Mouse (Mus musculus) heart, adult 2 months (tissue): Measurements from ENCODE around the gene Ptprm. TPM values are rescaled to one million over a fixed set of nuclear protein-coding genes. Genes with fewer than 3 reads are reported as not detected.

ENCODE experiments used
- DNase-seq, 2 experiments: peaks; one replicate each; pipeline ENCODE4 v3.0.0; 2021
- H3K27ac ChIP-seq: fragments of 200-600 bp; 2 replicates; pipeline ENCODE4 v1.8.1; 2022
- H3K27me3 ChIP-seq: fragments of 200-500 bp; 2 replicates; pipeline ENCODE4 v1.6.1; 2012; ENCODE audit warnings: mild to moderate bottlenecking, low read length, inconsistent platforms, mixed read lengths; ENCODE audit not compliant: control insufficient read depth, insufficient read depth
- H3K36me3 ChIP-seq: fragments of 200-500 bp; 2 replicates; pipeline ENCODE4 v1.6.1; 2012; ENCODE audit warnings: low read length, inconsistent platforms; ENCODE audit not compliant: control insufficient read depth, insufficient read depth
- H3K4me1 ChIP-seq: fragments of 200-500 bp; 2 replicates; pipeline ENCODE4 v1.6.1; 2011; ENCODE audit warnings: low read length; ENCODE audit not compliant: control insufficient read depth, insufficient read depth
- H3K4me3 ChIP-seq: fragments of 200-600 bp; 2 replicates; pipeline ENCODE4 v1.8.1; 2022
- H3K79me2 ChIP-seq: fragments of 200-500 bp; replicated peaks from 2 replicates; pipeline ENCODE4 v1.6.1; 2012; ENCODE audit warnings: mild to moderate bottlenecking, inconsistent platforms, low read length, moderate library complexity, mixed read lengths; ENCODE audit not compliant: control insufficient read depth, insufficient read depth
- H3K9ac ChIP-seq: fragments of 200-500 bp; 2 replicates; pipeline ENCODE4 v1.6.1; 2012; ENCODE audit warnings: low read depth, mild to moderate bottlenecking, control low read depth, inconsistent platforms, low read length, mixed read lengths
- CTCF ChIP-seq: fragments of 200-600 bp; IDR thresholded peaks from 2 replicates; pipeline ENCODE4 v1.8.1; 2022; ENCODE audit warnings: antibody characterized with exemption, mild to moderate bottlenecking, moderate library complexity
- EP300 ChIP-seq: fragments of 200-500 bp; IDR thresholded peaks from 2 replicates; pipeline ENCODE4 v1.6.1; 2011; ENCODE audit warnings: low read depth, low read length, control low read depth; ENCODE audit not compliant: insufficient read depth
- POLR2A ChIP-seq: fragments of 200-500 bp; IDR thresholded peaks from 2 replicates; pipeline ENCODE4 v1.6.1; 2011; ENCODE audit warnings: mild to moderate bottlenecking, low read depth, low read length, control low read depth; ENCODE audit not compliant: insufficient read depth
- WGBS: fragments of 180-500 bp; shearing (Covaris S2); methylation state at CpG from one replicate; pipeline ENCODE4 v1.1.7; 2018; 5-methylcytosine and 5-hydroxymethylcytosine counted together
- intact Hi-C: fragments of 180-260 bp; cut with DNase I; formaldehyde crosslinking; loops from one replicate; pipeline ENCODE4 v1.15.1; 2025
- polyA plus RNA-seq: library from polyadenylated mRNA; depleted of rRNA; stranded (reverse); fragments of >200 nt; gene quantifications from 2 replicates; pipeline ENCODE4 v1.2.3, GENCODE M21; 2012
- total RNA-seq, 2 experiments: library from RNA; stranded (reverse); gene quantifications; 2 replicates each; pipeline ENCODE4 v1.2.3; 2021

The Ptprm gene
- total and polyA plus RNA-seq, 3 experiments: 34.6 to 88.5 (median 78.9) TPM

DNA sequence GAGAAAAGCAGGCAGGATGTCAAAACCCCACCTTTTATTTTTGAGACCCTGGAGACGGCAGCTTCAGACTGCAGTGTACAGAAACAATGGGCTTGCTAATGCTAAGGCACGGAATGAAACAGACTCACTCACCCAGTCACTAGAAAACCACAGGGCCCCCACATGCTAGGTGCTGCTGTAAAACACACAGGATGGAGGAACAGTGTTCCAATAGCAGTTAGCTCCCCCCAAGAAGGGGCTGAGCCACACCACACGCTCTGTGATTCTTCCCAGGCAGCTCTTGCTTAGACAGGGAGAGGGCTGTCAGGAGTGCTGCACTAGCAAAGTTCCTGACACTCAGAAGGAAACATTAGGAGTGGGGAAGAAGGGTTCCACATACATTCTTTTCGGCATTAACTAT is 306.6 kb downstream of the Ptprm start:
- Histone ChIP-seq H3K9ac (no peak overlapping the region), H3K79me2 (no peaks in the 10 kb centered on the region; the same call in 1 of the 2 replicates), H3K4me3 (no peak overlapping the region), H3K36me3 (no peaks in the 10 kb centered on the region), H3K27ac (no peak overlapping the region), H3K27me3 (no peaks in the 10 kb centered on the region), H3K4me1 (peaks cover 1% of the 10 kb centered on the region)
- no peak for DNase-seq
- intact Hi-C loops: no loop called here
- WGBS: 78% methylated on average over 4 of the region's 4 CpGs
- TF ChIP-seq POLR2A (no peak), CTCF (no peak), EP300 (no peak)

DNA sequence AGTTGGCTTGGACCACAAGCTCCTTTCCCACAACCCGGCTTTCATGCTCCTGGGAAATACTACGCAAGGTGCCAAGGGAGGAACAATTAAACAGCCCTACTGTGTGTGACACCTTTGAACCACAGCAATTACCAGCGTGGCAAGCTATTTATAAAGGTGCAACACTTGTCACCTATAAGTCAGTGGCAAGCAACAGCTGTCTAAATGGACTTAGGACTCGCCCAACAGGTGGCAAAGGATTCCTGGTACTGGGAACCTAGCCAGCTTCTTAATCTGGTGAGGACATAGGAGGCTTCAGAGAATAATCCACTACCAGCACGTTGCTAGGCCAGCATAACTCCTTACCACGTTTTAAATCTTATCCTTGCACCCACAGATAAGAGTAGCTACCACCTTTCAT is 315.7 kb downstream of the Ptprm start:
- intact Hi-C loops: no loop called here
- H3K9ac ChIP-seq: no peak overlapping the region
- H3K27me3 ChIP-seq: no peaks in the 10 kb centered on the region
- no peaks in the 10 kb centered on the region; the same call in 1 of the 2 replicates for H3K79me2 ChIP-seq
- no peaks in the 10 kb centered on the region; the same call in 1 of the 2 replicates for H3K36me3 ChIP-seq
- no peaks in the 10 kb centered on the region for H3K4me1 ChIP-seq
- no peak overlapping the region for H3K4me3 ChIP-seq
- no peak overlapping the region for H3K27ac ChIP-seq
- no peak for DNase-seq
- TF ChIP-seq EP300: no peak
- no peak for TF ChIP-seq CTCF
- no peak for TF ChIP-seq POLR2A
- 68% methylated on average over 6 of the region's 6 CpGs for WGBS

DNA sequence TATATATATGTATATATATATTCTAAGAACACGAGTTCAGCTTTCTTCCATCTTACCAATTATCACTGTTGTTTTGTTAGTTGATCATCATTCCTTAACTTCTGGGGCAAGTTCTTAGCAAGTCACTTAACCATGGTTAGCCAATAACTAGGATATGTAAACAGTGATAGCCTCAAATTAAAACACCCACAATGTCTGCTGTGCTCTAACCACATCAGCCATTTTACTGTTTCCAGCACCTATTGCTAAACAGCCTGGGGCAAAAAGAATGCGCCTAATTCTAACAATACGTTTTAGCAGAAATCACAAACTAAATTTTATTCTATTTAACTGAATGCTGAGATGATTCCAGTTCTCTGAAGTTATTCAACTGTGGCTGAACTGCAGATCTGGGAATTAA is 320.7 kb downstream of the Ptprm start:
- H3K27ac ChIP-seq: no peak overlapping the region
- TF ChIP-seq CTCF (no peak), POLR2A (no peak), EP300 (no peak)
- peaks cover 10% of the 10 kb centered on the region for H3K36me3 ChIP-seq
- H3K27me3 ChIP-seq: no peaks in the 10 kb centered on the region
- WGBS: 92% methylated on average over 3 of the region's 3 CpGs
- DNase-seq: no peak
- peaks cover 2% of the 10 kb centered on the region for H3K4me1 ChIP-seq
- no peak overlapping the region for H3K9ac ChIP-seq
- intact Hi-C loops: no loop called here
- H3K79me2 ChIP-seq: no peaks in the 10 kb centered on the region; the same call in none of the 2 replicates
- no peak overlapping the region for H3K4me3 ChIP-seq

GRCm38 (mm10) chr17:67032021-67032420 is 322.2 kb downstream of the Ptprm start:
- Histone ChIP-seq H3K27ac (no peak overlapping the region; the same call in 1 of the 2 replicates), H3K79me2 (no peaks in the 10 kb centered on the region; the same call in none of the 2 replicates)
- intact Hi-C loops: no loop called here

DNA sequence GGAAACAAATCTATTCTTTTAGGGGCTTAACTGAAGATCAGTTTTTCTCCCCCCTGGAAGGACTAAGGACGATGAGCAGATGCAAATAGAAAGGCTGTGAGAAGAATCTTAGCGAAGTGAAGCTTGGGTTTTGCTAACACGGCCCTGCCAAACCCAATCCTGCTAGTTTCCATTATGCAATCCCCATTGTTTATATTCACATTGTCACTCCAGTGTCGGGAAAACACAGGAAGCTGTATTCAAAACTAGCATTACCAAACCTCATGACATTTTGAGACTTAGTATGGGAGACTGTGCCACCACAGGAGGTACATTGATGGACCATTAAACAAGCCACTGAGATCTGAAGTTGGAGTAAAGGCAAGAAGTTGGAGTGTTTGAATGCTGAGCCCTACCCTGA is 322.9 kb downstream of the Ptprm start:
- peaks cover 19% of the 10 kb centered on the region for H3K36me3 ChIP-seq
- H3K4me1 ChIP-seq: peaks cover 6% of the 10 kb centered on the region
- no peak for DNase-seq
- H3K9ac ChIP-seq: no peak overlapping the region
- no peak for TF ChIP-seq EP300
- TF ChIP-seq POLR2A: no peak
- TF ChIP-seq CTCF: no peak
- H3K27ac ChIP-seq: no peak overlapping the region; the same call in 1 of the 2 replicates
- no peaks in the 10 kb centered on the region for H3K27me3 ChIP-seq
- WGBS: 56% methylated on average over 4 of the region's 4 CpGs
- H3K4me3 ChIP-seq: no peak overlapping the region
- intact Hi-C loops: no loop called here
- no peaks in the 10 kb centered on the region; the same call in none of the 2 replicates for H3K79me2 ChIP-seq

More at GRCm38 (mm10) chr17:67032021-67032420, 322.2 kb downstream of the Ptprm start:
- peaks cover 5% of the 10 kb centered on the region for H3K4me1 ChIP-seq
- TF ChIP-seq CTCF (no peak), EP300 (no peak), POLR2A (no peak)
- no peak overlapping the region for H3K4me3 ChIP-seq
- H3K9ac ChIP-seq: no peak overlapping the region
- no peak for DNase-seq
- WGBS: 76% methylated on average over 6 of the region's 6 CpGs
- H3K36me3 ChIP-seq: peaks cover 19% of the 10 kb centered on the region
- no peaks in the 10 kb centered on the region for H3K27me3 ChIP-seq

DNA sequence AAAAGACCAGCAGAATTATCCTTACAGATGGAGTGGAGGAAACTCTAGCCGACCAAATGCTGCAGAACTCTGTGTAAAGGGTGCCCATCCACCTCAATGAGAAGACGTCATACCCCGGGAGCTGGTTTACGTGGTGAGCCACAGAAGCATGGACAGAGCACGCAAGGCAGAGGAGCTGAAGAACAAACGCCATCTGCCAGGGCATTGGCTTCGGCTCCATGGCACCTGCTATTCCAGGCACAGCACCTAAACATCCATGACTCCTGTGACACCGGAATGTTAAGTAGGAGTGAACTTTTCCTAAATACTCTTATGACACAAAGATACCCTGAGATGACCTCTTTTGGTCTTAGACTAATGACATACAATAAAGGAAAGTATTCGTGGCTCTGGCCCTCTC is 327.0 kb downstream of the Ptprm start:
- TF ChIP-seq CTCF: no peak
- no peak for TF ChIP-seq POLR2A
- TF ChIP-seq EP300: peak; percentile 83
- Histone ChIP-seq H3K4me3 (no peak overlapping the region), H3K79me2 (no peaks in the 10 kb centered on the region; the same call in none of the 2 replicates), H3K4me1 (peaks cover 11% of the 10 kb centered on the region), H3K27ac (peak overlapping the region; percentile 45), H3K9ac (no peak overlapping the region), H3K36me3 (peaks cover 22% of the 10 kb centered on the region), H3K27me3 (no peaks in the 10 kb centered on the region)
- intact Hi-C loops: no loop called here
- 72% methylated on average over 9 of the region's 9 CpGs for WGBS
- peak in 1 of 2 experiments; percentile 11 for DNase-seq
